Mouse (Mus musculus): ENCODE measurements around the gene Lnx2. TPM values are rescaled to one million over a fixed set of nuclear protein-coding genes. Genes with fewer than 3 reads are reported as not detected.

The Lnx2 gene
- total RNA-seq, 2 experiments from 2014 or later, result 6.5 to 8.9 TPM

DNA sequence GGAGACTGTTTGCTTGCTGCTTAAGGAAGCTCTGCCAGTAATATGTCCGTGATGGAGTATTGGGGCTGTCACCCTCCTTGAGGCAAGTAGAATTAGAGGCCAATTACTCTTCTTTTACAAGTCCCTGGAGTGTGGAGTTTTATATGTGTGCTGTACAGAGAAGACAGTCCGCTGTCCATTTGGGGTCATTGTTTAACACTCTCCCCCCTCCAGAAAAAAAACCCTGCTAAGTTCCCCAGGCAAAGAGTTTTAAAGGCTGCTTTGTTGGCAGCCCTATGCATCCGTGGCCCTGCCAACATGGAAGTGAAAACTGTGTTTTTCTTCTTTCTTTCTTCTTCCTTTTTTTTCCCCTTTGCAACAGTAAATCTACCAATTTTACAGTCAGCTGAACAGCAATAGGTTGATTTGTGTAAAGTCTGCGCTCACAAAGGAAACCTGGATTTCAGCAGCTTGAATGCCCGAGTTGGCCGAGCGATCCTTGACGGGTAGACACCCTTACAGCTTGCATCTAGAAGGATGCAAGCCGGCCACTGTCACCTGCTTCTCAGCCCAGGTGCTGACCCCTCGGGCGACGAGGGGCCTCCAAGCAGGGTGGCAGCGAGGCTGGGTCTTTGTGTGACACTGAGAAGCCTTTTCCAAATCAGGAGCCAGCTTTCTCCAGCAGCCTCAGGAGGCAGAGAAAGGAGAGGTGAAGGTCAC lies 107.5 kb downstream of the Lnx2 start:
- DNase-seq (ENCODE audit: low spot score in 2 of 2), result no peak

Other genes starting within 250 kb of the Lnx2 start
- 100 to 1,000 TPM; 264 to 265 TPM for gene Rpl21, start 243.7 kb downstream of the Lnx2 start, total RNA-seq (2021)
- 10 to 100 TPM; 17.6 to 21.7 TPM for gene Rasl11a, start 231.5 kb downstream of the Lnx2 start, total RNA-seq (2021)
- 10 to 100 TPM; 29.0 to 33.9 TPM for gene Gtf3a, start 127.9 kb downstream of the Lnx2 start, total RNA-seq (2021)
- gene Mtif3, start 112.8 kb downstream of the Lnx2 start, total RNA-seq (2021), result 10 to 100 TPM; 15.5 to 17.8 TPM
- 10 to 100 TPM; 80.3 to 84.0 TPM for gene Polr1d, start 464 bp upstream of the Lnx2 start, total RNA-seq (2021)
- 1 to 10 TPM; 1.4 to 1.6 TPM for gene Gsx1, start 112.1 kb upstream of the Lnx2 start, total RNA-seq (2021)
- gene Pdx1, start 193.4 kb upstream of the Lnx2 start, total RNA-seq (2021), result not detected
- gene Cdx2, start 230.7 kb upstream of the Lnx2 start, total RNA-seq (2021), result not detected
- gene Urad, start 245.9 kb upstream of the Lnx2 start, total RNA-seq (2021), result not detected